Mouse (Mus musculus): ENCODE results near the gene Slc16a10. TPM values are rescaled to one million over a fixed set of nuclear protein-coding genes. Genes with fewer than 3 reads are reported as not detected.

The Slc16a10 gene
- polyA plus RNA-seq, 1 experiment, result 114 TPM

DNA sequence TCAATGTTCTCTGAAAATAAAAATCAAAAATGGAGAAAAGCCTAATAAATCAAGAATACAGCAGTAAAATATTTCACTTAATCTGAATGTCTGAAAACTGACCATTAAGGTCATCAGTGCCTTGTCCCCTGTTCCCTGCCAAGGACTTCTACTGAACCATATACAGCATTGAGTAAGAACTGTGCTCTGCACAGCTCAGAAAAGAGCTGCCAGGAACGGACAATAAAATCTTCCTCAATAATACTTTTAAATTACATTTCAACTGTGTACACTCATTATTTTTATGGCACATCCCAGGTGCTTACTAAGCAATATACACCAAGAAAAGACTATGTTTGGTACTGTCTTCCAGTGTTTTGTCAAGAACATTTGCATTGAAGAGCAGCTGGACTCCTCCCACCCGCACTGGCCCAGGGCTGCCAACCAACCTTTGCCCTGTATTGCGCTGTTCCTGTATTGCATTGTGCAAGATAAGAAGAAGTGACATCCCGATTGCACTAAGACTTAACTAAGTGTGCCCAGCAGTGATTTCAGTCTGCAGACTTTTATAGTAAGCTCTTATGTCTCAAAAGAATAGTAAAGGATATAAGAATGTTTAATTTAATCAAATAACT, 64.6 kb downstream of the Slc16a10 start:
- peaks cover 21% of the 10 kb centered on the region for H3K36me3 ChIP-seq (ENCODE audit: control insufficient read depth, insufficient read depth, low read length)
- H3K4me3 ChIP-seq (ENCODE audit: low read depth, low read length), result no peak overlapping the region
- 21% methylated on average over 4 of the region's 4 CpGs for WGBS
- TF ChIP-seq POLR2A (IDR thresholded peaks at IDR 0.05; ENCODE audit: low read depth, low read length), result no peak
- TF ChIP-seq CTCF (IDR thresholded peaks at IDR 0.05; ENCODE audit: extremely low read depth, insufficient read length, insufficient replicate concordance, low read depth, low read length), result no peak
- peaks cover 27% of the 10 kb centered on the region; the same call in 1 of the 2 replicates for H3K4me1 ChIP-seq (ENCODE audit: control insufficient read depth, insufficient read depth, insufficient read length, low read length)
- no peaks in the 10 kb centered on the region for H3K27me3 ChIP-seq (ENCODE audit: control insufficient read depth, insufficient read depth, low read length)
- H3K27ac ChIP-seq (ENCODE audit: insufficient read depth, low read depth, low read length), result peak overlapping the region; percentile 94

DNA sequence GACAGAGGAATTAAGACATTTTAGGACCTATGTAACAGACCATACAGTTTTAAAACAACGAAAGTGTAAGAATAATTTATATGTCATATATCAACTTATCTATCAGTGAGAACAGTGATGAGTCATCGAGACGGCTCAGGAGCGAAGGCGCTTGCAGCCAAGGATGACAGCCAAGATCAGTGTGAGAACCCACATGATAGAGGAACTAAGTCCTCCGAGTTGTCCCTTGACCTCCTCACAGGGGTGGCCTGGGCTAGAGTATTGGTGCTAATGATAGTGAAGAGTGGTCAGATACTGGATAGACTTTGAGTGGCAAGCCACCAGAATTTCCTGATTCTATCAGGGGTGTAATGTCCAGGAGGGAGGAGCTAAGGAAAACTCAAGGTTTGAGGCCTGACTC, 68.5 kb downstream of the Slc16a10 start:
- Histone ChIP-seq H3K27me3 (ENCODE audit: control insufficient read depth, insufficient read depth, low read length) (no peaks in the 10 kb centered on the region), H3K27ac (ENCODE audit: insufficient read depth, low read depth, low read length) (peak overlapping the region; percentile 81), H3K4me1 (ENCODE audit: control insufficient read depth, insufficient read depth, insufficient read length, low read length) (peaks cover 24% of the 10 kb centered on the region; the same call in 1 of the 2 replicates), H3K36me3 (ENCODE audit: control insufficient read depth, insufficient read depth, low read length) (peaks cover 15% of the 10 kb centered on the region), H3K4me3 (ENCODE audit: low read depth, low read length) (no peak overlapping the region)
- WGBS, result 27% methylated on average over 6 of the region's 6 CpGs
- TF ChIP-seq POLR2A (IDR thresholded peaks at IDR 0.05; ENCODE audit: low read depth, low read length), result no peak
- TF ChIP-seq CTCF (IDR thresholded peaks at IDR 0.05; ENCODE audit: extremely low read depth, insufficient read length, insufficient replicate concordance, low read depth, low read length), result no peak

DNA sequence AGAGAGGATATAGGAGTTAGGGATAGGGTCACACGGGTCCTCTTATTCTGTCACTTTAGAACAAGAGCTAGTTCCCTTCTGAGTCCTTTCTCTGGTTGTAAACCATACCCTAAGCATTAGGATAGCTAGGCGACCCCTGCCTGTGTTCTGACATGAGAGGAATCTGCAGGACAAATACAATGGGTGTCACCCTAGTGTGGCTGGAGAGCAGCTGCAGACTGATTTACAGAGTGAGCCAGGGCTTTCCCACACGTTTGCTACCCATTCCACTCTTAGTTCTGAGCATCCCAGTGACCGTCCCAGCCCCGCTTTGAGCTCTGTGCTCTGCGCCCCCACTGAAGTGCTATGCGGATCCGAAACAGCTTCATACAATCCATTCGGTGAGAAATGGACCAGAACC, 71.4 kb downstream of the Slc16a10 start:
- Histone ChIP-seq H3K4me1 (ENCODE audit: control insufficient read depth, insufficient read depth, insufficient read length, low read length) (peaks cover 16% of the 10 kb centered on the region; the same call in 1 of the 2 replicates), H3K4me3 (ENCODE audit: low read depth, low read length) (no peak overlapping the region), H3K27me3 (ENCODE audit: control insufficient read depth, insufficient read depth, low read length) (no peaks in the 10 kb centered on the region), H3K36me3 (ENCODE audit: control insufficient read depth, insufficient read depth, low read length) (peaks cover 6% of the 10 kb centered on the region; the same call in 1 of the 2 replicates), H3K27ac (ENCODE audit: insufficient read depth, low read depth, low read length) (peak overlapping the region; percentile 70)
- no peak for TF ChIP-seq CTCF (IDR thresholded peaks at IDR 0.05; ENCODE audit: extremely low read depth, insufficient read length, insufficient replicate concordance, low read depth, low read length)
- TF ChIP-seq POLR2A (IDR thresholded peaks at IDR 0.05; ENCODE audit: low read depth, low read length), result no peak
- 80% methylated on average over 9 of the region's 9 CpGs for WGBS

DNA sequence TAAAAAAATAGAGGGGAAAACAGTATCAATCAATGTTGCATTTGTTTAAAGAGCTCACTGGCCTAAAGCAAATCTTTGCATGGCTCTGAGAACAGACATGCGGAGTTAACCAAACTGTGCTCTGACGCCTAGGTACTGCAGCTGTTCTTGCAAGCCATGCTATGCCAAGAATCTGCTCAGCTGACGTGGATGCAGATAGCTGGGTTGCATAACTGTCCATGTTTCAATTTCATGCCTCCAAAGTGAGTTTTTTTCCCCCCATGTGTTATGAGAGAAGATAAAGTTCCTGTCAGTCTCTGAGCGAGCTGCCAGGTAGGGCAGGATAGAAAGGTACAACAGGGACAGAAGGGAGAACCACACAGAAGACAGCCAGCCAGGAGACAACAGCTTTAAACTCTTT, 72.8 kb downstream of the Slc16a10 start:
- TF ChIP-seq POLR2A (IDR thresholded peaks at IDR 0.05; ENCODE audit: low read depth, low read length) (no peak), CTCF (IDR thresholded peaks at IDR 0.05; ENCODE audit: extremely low read depth, insufficient read length, insufficient replicate concordance, low read depth, low read length) (no peak)
- Histone ChIP-seq H3K27me3 (ENCODE audit: control insufficient read depth, insufficient read depth, low read length) (no peaks in the 10 kb centered on the region), H3K4me1 (ENCODE audit: control insufficient read depth, insufficient read depth, insufficient read length, low read length) (peaks cover 12% of the 10 kb centered on the region; the same call in 1 of the 2 replicates), H3K27ac (ENCODE audit: insufficient read depth, low read depth, low read length) (0 out of 2 replicates have a peak overlapping the region, but pooled peaks have one; percentile 1), H3K4me3 (ENCODE audit: low read depth, low read length) (no peak overlapping the region), H3K36me3 (ENCODE audit: control insufficient read depth, insufficient read depth, low read length) (peaks cover 3% of the 10 kb centered on the region; the same call in 1 of the 2 replicates)
- WGBS, result 65% methylated on average over 4 of the region's 4 CpGs

DNA sequence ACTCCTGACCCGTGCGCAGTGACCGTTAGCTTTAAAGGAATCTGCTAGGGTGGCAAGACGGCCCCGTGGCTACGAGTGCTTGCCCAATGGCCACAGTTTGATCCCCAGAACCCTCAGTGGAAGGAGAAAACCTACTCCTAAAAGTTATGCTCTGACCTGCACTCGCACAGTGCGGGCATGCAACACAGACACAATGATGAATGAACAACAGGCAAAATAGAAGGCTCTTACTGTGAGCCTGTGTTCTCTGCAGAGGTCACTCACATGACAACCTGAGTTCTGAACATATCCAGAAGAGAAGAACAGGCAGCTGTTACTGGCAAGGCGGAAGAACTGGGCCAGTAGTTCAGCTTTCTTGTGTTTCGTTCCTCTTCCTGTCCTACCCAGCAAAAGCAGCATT, 73.5 kb downstream of the Slc16a10 start:
- TF ChIP-seq CTCF (IDR thresholded peaks at IDR 0.05; ENCODE audit: extremely low read depth, insufficient read length, insufficient replicate concordance, low read depth, low read length) (no peak), POLR2A (IDR thresholded peaks at IDR 0.05; ENCODE audit: low read depth, low read length) (no peak)
- Histone ChIP-seq H3K27ac (ENCODE audit: insufficient read depth, low read depth, low read length) (no peak overlapping the region), H3K4me1 (ENCODE audit: control insufficient read depth, insufficient read depth, insufficient read length, low read length) (peaks cover 12% of the 10 kb centered on the region; the same call in 1 of the 2 replicates), H3K36me3 (ENCODE audit: control insufficient read depth, insufficient read depth, low read length) (peaks cover 3% of the 10 kb centered on the region; the same call in 1 of the 2 replicates), H3K4me3 (ENCODE audit: low read depth, low read length) (no peak overlapping the region), H3K27me3 (ENCODE audit: control insufficient read depth, insufficient read depth, low read length) (no peaks in the 10 kb centered on the region)
- 84% methylated on average over 10 of the region's 10 CpGs for WGBS

DNA sequence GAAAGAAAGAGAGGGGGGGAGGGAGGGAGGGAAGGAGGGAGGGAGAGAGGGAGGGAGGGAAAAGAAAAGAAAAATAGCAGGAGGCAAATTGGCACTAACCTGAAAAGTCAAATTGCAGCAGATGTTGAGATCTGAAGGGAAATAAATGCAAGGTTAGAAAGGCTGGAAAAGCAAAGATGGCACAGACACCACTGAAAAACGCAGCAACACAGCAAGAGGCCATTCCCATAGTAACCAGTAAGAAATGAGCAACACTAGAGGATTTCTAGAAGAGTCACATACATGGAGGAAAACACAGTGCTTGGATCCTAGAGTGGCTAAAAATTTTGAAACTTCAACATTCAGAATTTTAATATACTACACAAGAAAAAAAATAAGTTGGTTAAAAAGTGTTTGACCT, 74.5 kb downstream of the Slc16a10 start:
- no peak overlapping the region for H3K4me3 ChIP-seq (ENCODE audit: low read depth, low read length)
- H3K4me1 ChIP-seq (ENCODE audit: control insufficient read depth, insufficient read depth, insufficient read length, low read length), result peaks cover 10% of the 10 kb centered on the region; the same call in 1 of the 2 replicates
- H3K27me3 ChIP-seq (ENCODE audit: control insufficient read depth, insufficient read depth, low read length), result no peaks in the 10 kb centered on the region
- no peak overlapping the region for H3K27ac ChIP-seq (ENCODE audit: insufficient read depth, low read depth, low read length)
- 83% methylated on average over 1 of the region's 1 CpGs for WGBS
- 0 out of 2 replicates have a peak, but pooled peaks cover 2% of the 10 kb centered on the region for H3K36me3 ChIP-seq (ENCODE audit: control insufficient read depth, insufficient read depth, low read length)
- TF ChIP-seq POLR2A (IDR thresholded peaks at IDR 0.05; ENCODE audit: low read depth, low read length) (no peak), CTCF (IDR thresholded peaks at IDR 0.05; ENCODE audit: extremely low read depth, insufficient read length, insufficient replicate concordance, low read depth, low read length) (no peak)

DNA sequence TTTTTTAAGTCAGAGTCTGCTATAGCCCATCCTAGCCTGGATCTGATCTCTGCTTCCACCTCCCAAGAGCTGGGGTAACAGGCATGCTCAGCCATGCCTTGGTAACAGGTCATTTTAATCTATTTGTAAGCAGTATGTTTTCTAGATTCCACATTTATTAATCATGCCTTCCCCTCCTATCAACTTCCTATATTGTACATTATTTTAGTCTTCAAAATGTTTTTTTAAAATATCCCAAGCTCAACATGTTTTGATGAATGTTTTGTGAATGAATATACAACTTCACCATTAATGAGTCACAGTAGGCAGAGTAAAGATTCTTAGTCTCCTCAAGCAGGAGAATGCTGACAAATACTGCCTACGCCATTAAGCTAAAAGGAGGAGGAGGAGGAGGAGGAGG, 75.0 kb downstream of the Slc16a10 start:
- Histone ChIP-seq H3K27ac (ENCODE audit: insufficient read depth, low read depth, low read length) (no peak overlapping the region), H3K4me3 (ENCODE audit: low read depth, low read length) (no peak overlapping the region), H3K4me1 (ENCODE audit: control insufficient read depth, insufficient read depth, insufficient read length, low read length) (peaks cover 11% of the 10 kb centered on the region; the same call in 1 of the 2 replicates), H3K36me3 (ENCODE audit: control insufficient read depth, insufficient read depth, low read length) (0 out of 2 replicates have a peak, but pooled peaks cover 2% of the 10 kb centered on the region), H3K27me3 (ENCODE audit: control insufficient read depth, insufficient read depth, low read length) (no peaks in the 10 kb centered on the region)
- 100% methylated on average over 1 of the region's 1 CpGs for WGBS
- TF ChIP-seq POLR2A (IDR thresholded peaks at IDR 0.05; ENCODE audit: low read depth, low read length) (no peak), CTCF (IDR thresholded peaks at IDR 0.05; ENCODE audit: extremely low read depth, insufficient read length, insufficient replicate concordance, low read depth, low read length) (no peak)

All from small intestine, adult 2 months (tissue).